Mouse (Mus musculus): ENCODE data around the gene Fmo2.
A peak's percentile ranks its signal among the peaks of the same experiment; 100 is the strongest.

Gene Fmo2

GRCm38 (mm10) chr1:162891980-162892451 is 6.5 kb downstream of the Fmo2 start:
- DNase-seq (ENCODE audit: low spot score in 2 of 2), result no peak

DNA sequence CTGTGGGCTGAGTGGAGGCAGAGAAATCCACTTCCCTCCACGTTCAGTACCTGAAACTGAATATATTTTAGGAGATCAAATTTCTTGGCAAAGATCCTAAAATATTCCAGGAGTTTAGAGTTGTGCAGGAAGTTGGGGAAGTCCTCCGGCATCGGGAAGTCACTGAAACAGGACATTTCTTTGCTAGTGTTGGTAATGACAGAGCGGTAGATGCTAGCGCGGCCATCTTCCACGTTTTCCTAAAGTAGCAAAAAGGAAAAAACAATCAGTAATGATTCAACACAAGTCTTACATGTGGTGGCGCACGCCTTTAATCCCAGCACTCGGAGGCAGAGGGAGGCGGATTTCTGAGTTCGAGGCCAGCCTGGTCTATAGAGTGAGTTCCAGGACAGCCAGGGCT is 9.9 kb downstream of the Fmo2 start:
- DNase-seq (ENCODE audit: low spot score in 2 of 2), result no peak

DNA sequence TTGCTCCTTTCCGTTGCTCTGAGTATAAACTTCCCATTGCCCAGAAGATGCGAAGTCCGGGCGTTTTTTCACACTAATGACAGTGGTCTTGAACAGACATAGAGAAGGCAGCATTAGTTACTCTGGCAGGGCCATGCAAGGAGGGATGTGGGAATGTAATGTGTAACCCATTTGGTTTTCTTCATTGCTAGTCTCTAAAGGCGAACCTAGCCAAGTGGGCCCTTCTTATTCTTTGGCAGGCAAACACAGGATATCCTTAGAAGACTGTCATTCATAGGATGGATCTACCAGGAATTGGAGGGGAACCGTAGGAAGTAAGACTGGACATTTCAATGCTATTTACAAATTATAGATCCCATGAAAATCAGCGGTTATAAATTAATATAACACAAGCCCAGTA is 10.9 kb downstream of the Fmo2 start:
- no peak for DNase-seq (ENCODE audit: low spot score in 2 of 2)

GRCm38 (mm10) chr1:162886138-162886816 is 12.2 kb downstream of the Fmo2 start:
- no peak for DNase-seq (ENCODE audit: low spot score in 2 of 2)

DNA sequence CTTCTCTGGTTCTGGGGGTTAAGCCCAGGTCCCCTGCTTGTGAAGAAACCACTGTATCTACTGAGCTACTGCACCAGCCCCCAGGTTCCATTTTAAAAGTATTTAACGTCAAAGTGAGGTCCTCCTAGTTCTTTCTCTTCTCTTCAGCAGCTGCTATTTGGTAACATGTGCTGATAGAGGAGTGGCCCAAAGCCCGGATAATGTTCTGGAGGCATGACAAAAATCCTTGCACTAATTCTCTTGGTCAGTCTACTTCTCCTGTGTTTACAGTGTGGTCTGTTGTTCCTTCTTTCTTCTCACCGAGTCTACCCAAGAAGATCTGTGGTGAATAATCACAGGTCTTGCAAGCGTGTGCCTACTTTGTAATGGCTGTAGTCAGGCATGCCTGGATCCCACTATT is 15.8 kb downstream of the Fmo2 start:
- DNase-seq (ENCODE audit: low spot score in 2 of 2), result no peak

- peak in 1 of 2 experiments; percentile 29 for DNase-seq (ENCODE audit: low spot score in 2 of 2)
Measured at GRCm38 (mm10) chr1:162879595-162880369, 18.7 kb downstream of the Fmo2 start.

DNA sequence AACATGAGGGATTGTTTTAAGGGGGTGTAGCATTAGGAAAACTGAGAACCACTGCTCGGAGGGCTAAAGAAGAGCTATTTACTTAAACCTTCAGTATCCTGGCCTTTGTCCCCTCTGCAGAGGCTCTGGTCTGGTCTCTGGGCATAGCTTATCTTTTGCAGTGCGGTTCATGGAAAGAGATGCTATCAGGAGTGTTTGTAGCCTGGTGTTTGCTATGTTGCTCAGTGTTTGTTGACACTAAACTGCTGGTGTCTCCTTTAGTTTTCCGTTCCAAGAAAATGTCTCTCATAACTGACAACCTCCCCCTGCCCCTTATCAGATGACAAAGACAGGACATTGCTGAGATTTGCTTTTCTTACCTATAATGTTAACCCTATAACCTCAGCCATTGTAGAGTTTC is 23.4 kb downstream of the Fmo2 start:
- no peak for DNase-seq (ENCODE audit: low spot score in 2 of 2)

GRCm38 (mm10) chr1:162871701-162872311 is 26.7 kb downstream of the Fmo2 start:
- no peak for DNase-seq (ENCODE audit: low spot score in 2 of 2)

GRCm38 (mm10) chr1:162870978-162871377 is 27.5 kb downstream of the Fmo2 start:
- DNase-seq (ENCODE audit: low spot score in 2 of 2), result no peak

DNA sequence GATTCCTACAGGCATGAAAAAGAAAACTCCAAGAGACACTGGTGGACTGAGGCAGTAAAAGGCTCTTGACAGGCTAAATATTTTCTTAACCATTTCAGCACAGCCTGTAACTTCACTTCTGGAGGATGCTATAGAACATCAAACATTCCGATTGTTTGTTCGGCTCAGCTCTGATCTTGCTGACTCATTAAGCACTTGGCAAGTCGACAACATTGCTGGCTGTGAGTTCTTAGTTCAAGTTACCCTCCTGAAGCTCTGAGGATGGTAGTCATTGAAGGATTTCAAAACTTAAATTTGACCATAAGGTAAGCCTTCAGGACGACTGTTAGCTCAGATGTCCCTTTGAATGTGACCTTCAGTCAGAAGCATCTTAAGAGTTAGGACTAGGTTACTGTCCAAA is 31.1 kb downstream of the Fmo2 start:
- DNase-seq (ENCODE audit: low spot score in 2 of 2), result no peak

- DNase-seq (ENCODE audit: low spot score in 2 of 2), result no peak
Measured at GRCm38 (mm10) chr1:162866280-162866681, 32.2 kb downstream of the Fmo2 start, which contains the start of gene Fmo1. Gene Fmo1 (minus strand): TSS chr1:162866610.

GRCm38 (mm10) chr1:162865493-162865830 is 33.1 kb downstream of the Fmo2 start:
- DNase-seq (ENCODE audit: low spot score in 2 of 2), result no peak

GRCm38 (mm10) chr1:162864816-162865492 is 33.6 kb downstream of the Fmo2 start:
- no peak for DNase-seq (ENCODE audit: low spot score in 2 of 2)

DNA sequence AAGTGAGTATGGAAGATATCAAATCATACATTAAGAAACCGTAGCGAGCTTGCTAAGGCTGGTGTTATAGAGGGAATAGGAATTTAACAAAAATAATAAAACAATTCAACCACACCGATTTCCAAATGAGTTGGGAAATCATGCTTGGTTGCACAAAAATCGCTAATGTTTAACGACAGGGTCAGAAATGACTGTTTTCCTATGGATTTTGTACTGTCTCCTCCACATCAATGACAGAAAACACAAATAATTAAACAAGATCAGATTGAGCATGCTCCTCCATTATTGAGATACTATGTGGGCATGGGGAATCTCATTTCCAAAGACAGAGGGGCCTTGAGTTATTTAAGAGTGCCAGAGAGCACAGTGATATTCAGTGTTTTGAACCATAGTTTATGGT is 34.2 kb downstream of the Fmo2 start:
- DNase-seq (ENCODE audit: low spot score in 2 of 2), result no peak

DNA sequence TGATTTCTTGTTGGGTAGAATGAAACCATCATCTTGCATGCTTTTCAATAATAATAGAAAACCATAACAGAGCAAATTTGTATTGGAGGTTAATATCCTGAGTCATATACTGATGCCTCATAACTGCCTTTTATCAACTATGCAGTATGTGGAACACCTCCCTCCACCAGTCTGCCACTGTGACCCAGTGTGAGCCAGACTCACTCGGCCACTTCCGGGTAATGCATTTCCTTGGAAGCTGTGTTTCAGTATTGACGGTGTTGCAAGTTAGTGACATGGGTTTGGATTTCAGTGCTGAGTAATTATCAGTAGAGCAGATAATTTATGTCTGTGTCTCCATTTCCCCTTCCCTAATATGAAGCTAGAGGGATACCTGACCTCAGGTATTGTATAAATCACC is 34.9 kb downstream of the Fmo2 start:
- no peak for DNase-seq (ENCODE audit: low spot score in 2 of 2)

DNA sequence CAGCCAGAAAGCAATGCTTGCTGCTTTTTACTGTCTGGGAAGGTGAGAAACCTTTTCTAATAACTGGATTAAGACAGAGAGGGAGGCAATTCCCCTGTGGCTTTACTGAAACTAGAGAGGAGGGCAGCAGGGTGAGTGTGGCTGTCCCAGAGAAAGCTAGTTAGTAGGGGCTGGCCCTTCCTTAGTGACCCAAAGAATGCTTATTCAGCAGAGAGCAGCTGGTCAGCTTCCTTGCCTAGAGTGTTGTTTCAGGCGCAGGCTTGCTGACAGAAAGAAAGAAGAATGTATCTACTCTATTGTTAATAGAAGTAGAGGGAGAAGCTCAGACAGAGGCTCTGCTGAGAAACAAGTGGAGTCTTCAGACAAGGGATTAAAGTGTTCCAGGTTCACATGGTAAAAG is 36.2 kb downstream of the Fmo2 start:
- no peak for DNase-seq (ENCODE audit: low spot score in 2 of 2)

DNA sequence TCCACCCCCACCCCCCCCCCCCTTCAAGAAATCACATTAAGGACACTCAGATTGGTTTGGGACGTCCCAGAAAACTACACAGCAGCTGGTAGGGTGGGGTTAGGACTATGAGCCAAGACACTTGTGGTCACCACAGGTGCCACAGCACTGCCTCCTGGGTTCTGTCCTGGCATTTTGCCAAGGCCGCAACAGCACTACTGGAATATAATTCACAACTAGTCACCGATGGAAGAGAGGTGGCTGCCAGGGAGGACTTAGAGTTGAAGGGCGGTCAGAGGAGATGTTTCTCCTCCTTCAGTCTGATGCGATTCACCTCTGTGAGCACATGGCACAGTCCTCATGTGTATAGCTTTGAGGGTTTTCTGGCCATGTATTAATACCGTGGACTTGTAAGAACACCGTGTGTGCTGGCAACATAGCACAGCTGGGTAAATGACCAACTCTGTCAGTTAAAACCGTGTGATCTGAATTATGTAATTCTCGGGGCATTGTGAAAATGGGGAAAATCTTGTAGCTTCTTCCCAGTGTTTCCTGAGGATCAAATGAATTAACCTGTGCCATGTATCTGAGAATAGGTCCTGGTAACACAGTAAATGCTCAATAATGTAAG is 38.4 kb downstream of the Fmo2 start:
- DNase-seq (ENCODE audit: low spot score in 2 of 2), result no peak

DNA sequence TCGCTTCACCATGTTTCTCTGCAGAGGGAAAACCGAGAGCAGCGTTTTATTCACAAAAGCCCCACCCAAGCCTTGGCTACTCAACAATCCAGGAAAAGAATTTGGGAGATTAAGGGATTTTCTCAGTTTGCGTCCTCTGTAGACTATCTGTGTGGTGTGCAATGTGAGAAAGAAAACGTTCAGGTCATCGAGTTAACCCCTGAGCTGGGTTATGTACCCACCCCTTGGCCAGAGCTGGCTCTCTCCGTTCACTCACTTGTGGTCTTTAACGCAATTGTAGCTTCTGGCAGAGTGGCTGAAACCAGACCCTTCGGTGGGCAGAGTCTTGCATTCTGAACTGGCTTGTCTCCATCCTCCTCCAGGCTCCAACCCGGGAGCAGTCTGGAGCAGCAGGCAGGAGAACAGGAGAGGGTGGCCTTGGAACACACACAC is 39.0 kb downstream of the Fmo2 start:
- no peak for DNase-seq (ENCODE audit: low spot score in 2 of 2)

DNA sequence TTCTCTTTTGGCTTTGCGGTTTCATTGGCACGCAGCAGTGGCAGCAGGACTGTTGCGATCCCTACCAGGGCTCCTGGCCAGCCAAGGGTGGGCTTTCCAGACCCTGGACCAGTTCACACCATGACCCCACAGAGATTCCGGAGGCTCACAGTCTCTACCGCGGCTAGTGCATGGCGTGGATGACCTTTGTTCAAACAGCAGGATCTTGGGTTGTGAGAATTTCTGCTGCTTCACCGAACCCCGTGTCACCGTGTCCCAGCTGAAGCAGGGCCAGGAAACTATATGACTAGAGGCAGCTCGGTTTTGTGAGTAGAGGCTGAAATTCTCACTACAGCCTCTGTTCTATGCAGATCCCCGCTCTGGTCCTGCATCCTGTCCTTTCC is 39.8 kb downstream of the Fmo2 start:
- no peak for DNase-seq (ENCODE audit: low spot score in 2 of 2)

DNA sequence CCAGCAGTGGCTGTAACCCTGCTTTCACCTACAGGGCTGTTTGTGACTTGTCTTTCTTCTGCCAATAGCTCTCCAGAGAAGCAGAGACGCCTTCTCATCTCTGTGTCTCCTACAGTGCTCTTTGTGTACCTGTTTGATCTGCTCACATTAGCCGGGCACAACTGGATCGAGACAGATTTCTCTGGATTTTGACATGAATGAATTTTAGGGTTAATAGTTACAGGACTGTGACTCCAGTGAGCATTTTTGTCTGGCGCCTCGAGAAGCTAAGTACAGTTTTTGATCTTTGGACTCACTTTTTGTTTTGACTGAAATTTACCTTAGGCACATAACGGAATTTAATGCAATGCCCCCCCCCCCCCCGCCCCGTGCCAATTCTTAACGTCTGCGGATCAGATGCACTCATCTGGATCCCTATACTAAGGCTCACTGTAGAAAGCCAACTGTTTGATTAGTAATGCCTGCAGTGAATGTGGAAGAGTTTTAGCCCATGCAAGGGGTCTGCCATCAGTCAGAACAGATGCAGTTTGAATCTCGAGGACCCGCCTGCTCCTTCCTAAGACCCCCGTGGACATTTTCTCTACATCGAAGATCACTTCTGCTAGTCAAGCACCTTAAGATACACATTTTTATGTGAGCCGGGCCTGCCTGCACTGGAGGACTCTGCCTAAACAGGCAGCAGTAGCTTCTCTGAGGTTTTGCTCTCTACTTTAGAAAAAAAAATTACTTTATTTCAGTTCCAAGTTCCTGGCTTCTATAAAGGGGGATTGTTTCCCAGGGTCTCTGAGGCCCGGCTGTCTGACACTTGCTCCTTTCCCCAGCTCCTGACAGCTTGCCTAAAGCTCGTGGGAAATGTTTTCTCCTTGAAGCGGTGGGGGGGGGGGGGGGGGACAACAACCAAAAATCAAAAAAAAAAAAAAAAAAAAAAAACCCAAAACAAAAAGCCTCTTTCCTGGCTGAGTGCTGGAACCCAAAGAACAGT is 40.5 kb downstream of the Fmo2 start:
- DNase-seq (ENCODE audit: low spot score in 2 of 2), result no peak

All from frontal cortex, postnatal 14 days (tissue).